Mouse (Mus musculus) adrenal gland, postnatal 25 days (tissue): ENCODE measurements around the gene Gm45713. TPM values are rescaled to one million over a fixed set of nuclear protein-coding genes. Genes with fewer than 3 reads are reported as not detected.

Experiments used
- DNase-seq: peaks from one replicate; pipeline ENCODE4 v3.0.0; 2021; ENCODE audit warnings: mixed read lengths
- total RNA-seq: library from RNA; stranded (reverse); gene quantifications from 2 replicates; pipeline ENCODE4 v1.2.3, GENCODE M21; 2021

The Gm45713 gene
- total RNA-seq, 1 experiment from 2014 or later, result not detected

DNA sequence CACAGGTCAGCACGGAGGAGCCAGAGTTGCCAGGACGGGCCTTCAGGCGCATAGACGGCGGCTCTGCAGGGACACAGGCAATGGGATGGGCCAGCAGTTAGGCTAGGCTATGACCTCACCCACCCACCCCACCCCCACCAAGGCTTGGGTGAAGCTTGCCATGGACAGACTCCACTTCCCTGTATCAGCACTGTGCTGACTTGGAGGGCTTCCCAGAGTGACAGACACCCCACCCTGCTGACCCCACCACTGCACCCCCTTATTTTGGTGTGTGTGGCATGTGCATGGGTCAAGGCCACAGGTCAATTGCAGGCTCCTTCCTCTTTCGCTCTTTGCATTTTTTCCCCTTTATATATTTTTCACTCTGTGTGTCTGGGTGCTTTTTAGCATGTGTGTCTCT lies 40.7 kb downstream of the Gm45713 start:
- DNase-seq, result no peak

DNA sequence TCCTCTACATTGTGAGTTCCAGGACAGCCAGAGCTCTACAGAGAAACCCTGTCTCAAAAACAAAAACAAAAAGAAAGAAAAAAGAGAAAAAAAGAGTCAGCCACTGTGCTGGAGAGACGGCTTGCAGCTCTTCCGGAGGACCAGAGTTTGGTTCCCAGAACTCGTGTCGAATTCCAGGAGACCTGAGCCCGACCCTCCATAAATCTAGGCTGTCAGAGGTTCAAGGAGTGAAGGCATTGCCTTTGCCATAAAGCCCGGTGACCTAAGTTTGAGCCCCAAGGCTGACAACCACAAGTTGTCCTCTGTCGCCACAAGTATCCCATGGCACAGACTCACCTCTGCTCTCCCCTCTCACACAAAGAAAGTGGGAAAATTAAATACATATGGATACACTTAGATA lies 41.9 kb downstream of the Gm45713 start:
- no peak for DNase-seq

DNA sequence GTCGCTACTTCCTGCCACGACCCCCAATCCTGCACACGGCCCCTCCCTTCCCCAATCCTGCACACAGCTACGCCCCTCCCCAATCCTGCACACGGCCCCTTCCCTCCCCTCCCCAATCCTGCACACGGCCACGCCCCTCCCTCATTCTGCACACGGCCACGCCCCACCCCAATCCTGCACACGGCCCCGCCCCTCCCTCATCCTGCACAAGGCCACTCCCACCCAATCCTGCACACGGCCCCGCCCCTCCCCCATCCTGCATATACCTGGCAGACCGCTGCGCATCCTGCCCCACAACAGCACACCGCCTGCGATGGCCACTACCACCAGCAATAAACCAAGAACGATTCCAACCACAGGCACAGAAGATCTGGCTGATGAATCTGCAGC lies 42.5 kb downstream of the Gm45713 start:
- no peak for DNase-seq

DNA sequence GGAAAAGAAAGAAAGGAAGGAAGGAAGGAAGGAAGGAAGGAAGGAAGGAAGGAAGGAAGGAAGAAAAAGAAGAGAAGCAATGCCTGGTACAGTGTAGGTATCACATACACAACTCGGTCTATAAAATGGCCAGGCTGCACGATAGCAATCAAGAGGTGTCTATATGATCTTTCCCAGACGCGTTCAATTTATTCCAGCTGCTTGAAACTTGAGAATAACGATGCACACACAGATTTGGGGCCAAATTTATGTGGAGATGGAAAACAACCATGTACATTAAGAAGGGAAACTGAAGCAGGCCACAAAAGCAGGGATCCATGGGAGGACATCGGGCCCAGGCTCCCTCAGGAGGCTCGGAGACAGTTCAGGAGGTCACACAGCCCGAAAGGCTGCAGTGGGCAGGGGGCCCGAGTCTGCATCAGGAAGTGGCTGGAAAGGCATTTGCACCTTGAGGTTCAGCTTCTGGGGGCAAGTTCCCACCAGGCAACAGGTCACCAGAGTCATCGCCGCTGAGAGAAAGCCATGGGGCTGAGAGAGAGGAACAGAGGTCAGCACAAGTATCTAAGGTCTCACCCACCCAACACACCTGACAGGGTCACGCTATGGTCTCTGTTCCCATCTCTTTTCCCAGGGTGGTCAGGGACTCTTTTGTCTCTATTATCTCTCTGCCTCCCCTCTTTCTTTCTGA lies 43.1 kb downstream of the Gm45713 start:
- no peak for DNase-seq

DNA sequence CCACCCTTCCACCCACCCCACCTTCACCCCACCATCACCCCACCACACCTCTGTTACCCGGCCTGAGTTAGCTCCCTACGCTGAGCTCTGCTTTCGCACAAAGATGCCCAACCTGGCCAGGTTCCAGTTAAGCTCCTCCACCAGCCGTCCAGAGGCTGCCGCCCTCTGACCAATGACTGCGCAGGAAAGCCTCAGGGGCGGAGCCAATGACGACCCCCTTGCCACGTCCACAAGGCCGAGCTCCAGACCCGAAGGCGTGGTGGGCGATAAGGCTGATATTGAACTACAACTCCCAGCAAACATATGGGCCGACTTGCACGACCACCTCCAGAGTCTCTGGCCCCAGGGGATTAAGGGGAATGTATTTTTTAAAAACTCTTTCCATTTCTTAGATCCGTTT lies 44.0 kb downstream of the Gm45713 start, which contains the start of gene Rcn3:
Gene Rcn3 (minus strand): TSS at position 174 of the 400 bp plus-strand sequence.
- peak; percentile 76 for DNase-seq

DNA sequence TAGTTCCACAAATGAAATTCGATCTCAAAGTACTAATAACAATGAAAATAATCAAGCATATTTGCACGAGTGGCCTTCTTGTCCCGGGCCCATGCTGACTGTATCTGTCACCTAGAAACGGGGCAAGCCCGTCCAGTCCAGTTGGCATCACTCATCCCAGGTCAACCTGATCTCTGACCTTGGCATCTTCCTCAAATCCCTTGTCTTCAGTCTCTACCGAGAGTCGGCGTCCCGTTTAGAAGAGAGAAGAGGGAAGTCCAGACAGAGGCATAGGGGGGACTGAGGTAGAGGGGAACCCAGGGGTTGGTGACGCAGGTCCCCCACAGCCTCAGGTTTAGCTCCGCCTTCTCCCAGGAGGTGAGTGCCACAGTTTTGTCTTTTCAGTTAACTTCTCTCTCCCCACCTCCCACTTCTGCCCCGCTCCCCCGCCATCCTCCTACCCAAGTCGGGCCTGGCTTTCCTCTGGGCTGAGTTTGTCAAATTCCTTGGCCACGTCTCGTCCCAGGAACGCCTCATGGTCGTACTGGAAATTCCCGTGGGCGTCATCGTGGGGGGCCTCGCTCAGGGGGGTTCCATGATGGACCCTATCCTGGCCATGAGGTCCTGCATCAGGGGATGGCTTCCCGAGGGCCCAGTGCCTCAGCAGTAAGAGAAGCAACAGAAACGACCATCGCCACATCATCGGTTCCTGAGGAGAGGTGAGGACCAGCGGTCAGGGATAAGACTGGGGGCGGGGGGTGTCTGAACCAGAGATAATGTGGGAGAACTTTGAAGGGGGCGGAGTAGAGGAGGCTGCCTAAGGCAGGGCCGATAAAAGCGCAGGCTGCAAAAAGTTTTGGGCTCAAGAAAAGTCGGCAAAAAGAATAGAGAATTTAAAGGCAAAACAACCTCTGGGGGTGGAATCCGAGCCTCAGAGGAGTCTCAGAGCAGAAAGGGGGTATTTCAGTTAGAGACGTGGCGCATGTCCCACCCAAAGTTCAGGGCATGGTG lies 44.7 kb downstream of the Gm45713 start:
- DNase-seq, result no peak

DNA sequence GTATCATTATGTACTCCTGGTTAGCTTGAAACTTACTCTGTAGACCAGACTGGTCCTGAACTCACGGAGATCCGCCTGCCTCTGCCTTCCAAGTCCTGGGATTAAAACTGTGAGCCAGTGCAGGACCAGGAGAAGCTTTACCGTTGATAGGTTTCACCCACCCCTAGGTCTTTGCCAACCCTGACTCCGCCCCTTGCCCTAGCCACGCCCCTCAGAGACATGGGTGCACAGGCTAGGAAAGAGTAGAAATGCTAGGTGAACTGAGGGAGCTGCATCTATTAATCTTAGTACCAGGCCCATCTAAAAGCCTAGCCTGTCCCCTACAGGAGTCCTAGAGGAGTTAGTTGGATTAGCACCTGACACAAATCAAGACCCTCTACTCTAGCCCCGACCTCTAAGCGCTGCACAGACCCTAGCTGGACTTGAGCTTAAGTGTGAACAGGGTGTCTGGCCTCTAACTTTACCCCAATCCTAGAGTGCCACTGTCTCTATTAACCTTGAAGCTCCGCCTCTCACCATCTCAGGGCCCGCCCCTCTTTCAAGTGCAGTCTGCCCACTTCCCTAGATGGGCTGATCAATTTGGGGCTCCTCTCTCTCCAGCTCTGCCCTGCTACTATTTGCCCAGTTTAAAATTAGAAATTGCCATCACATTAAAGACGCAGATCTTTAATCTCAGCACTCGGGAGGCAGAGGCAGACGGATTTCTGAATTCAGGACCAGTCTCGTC lies 45.6 kb downstream of the Gm45713 start:
- DNase-seq, result no peak

DNA sequence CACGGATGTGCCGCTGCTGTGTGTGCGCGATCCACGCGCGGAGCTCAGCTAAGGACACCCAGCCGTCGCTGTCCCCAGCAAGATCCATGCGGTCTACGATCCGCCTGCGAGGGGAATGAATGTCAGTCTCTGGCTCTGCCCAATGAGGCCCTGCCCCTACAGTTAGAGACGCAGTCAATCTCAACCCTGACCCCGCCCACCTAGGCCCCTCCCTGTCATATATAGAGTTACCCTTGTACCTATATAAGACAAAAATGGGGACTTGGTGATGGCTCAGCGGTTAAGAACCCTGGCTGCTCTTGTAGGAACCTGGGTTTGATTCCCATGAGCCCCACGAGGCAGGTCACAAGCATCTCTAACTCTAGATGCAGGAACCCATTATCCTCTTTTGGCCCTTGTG lies 47.4 kb downstream of the Gm45713 start:
- no peak for DNase-seq

DNA sequence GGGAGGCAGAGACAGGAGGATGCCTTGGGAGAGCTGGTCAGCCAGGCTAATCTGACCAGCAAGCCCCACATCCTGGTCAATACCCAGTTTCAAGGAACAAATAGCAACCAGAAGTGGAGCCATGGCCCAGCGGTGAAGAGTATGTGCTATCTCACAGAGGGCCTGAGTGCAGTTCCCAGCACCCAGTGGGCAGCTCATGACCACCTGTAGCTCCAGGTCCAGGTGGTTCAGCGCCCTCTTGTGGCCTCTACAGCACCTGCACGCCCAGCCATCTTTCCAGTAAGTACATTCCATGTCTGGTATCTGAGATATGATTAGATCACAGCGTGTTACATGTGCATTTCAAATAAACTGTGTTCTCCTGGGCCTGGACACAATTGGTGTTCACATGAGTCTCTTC lies 49.9 kb downstream of the Gm45713 start:
- DNase-seq, result no peak

DNA sequence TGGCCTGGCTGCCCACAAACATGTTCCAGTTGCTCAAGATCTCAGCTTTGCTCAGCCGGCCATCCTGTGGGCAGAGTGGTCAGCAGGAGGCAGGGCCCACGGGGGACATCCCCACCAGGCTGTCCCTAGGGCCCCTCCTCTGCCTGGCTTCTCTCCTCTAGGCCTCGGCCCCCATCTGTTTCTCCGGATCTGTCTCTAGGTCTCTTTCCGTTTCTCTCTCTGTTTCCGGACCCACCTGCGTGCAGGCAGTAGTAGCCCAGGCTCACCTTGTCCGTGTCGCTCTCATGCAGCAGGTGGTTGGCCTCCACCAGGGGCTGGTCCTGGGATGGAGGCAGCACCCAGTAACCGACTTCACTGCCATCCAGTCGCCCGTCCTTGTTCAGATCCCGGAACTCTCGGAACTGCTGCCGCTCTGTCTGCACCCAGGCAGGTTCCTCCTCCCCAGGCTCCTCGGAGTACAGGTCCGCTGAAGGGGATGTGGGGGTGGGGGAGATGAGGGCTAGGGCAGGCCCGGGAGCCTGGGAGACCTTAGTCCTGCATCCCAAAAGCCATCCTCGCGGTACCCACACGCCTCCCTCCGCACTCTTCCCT lies 52.6 kb downstream of the Gm45713 start:
- DNase-seq, result no peak

DNA sequence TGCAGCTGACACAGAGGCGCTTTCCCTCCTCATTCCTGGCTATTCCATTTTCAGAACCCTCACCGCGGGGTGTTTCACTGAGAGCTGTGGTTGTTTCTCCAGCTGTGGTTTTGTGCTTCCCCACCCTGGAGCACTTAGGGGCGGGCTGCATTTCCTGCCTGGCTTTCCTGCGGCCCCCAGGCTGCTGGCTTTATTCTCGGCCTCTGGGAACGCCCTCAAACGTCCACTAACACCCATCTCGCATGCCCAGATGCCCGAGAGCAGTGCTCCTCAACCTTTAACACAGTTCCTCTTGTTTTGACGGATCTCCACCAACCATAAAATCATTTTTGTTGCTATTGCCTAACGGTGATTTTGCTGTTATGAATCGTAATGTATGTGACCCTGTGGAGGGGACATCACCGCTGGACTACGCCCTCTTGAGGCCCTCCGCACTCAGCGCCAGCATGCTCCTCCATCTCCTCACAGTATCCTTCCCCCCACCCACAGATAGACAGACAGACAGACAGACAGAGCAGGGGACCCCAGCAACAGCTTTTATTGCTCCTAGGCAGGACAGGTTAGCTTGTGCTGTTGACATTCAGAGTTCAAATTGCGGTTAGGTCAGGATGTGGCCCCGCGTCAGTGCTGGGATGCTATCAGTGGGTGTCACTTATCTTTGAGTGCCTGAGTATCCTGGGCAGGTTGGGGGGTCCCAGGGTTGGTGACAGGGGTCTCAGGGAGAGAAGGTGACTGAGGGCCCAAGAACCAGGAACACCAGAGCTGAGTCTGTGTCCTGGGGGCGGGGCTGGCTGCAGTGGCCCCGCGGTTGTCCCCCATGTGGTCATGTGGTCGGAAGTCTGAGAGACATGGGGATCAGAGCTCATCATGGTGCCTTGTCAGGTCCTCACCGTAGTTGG lies 53.4 kb downstream of the Gm45713 start:
- no peak for DNase-seq

DNA sequence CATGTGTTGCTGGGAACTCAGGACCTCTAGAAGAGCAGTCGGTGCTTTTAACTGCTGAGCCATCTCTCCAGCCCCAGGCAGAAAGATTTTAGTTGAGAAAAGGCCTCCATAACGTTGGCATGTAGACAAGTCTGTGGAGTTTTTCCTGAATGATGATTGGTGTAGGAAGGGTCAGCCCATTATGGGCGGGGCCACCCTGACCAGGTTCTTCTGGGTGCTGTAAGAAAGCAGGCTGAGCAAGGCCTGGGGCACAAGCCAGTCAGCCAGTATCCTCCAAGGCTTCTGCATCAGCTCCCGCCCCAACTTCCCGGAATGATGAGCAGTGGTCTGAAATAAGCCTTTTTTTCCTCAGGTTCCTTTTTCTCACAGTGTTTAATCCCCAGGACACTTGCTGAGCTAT lies 55.0 kb downstream of the Gm45713 start:
- no peak for DNase-seq

DNA sequence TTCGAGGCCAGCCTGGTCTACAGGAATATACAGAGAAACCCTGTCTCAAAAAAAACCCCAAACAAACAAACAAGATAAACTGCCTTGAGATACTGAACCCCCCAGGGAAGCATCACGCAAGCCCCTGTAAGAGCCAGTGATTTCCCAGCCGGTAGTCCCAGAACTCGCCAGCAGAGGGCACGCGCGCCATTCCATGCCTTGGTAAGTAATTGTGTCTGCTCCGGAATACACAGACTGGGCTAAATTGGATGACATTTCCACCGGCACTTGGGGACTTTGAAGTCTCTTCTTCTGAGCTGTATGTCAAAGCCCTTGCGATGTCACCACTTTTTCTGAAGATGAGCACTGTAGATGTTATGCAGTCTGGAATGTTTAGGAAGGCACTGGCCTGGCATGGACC lies 56.2 kb downstream of the Gm45713 start:
- peak; percentile 90 for DNase-seq

DNA sequence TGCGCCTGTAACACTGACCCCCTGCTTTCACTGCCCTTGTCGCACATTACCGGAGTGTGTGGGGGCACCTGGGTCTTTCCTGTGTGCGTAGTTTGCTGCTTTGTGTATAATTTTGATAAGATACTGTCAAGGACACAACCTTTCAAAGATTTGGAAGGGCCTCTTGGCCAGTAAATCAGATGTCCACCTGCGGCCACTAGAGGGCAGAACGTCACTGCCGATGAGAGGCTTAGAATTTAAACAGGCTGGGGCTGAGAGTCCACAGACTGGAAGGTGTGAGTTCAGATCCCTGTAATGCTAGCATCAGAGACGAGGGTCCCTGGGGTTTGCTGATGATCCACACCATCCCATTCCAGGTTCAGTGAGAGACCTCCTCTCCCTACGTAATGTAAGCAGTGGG lies 57.5 kb downstream of the Gm45713 start:
- peak; percentile 83 for DNase-seq

DNA sequence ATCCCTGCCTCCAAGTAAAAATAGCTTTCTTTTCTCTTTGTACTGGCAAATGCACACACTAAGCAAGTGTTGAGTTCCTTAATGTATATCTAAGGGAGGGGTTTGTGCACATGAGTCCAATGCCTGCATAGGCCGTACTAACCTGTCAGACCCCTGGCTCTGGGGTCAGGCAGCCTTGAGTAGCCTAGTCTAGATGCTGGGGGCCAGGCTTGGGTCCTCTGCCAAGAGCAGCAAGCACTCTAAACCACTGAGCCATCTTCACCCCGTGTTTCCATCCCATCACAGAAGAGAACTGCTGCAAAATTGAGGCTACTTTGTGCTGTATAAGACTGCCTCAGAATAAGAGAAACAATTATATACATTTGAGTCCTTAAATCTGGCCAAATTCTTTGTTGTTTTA lies 58.2 kb downstream of the Gm45713 start:
- no peak for DNase-seq

DNA sequence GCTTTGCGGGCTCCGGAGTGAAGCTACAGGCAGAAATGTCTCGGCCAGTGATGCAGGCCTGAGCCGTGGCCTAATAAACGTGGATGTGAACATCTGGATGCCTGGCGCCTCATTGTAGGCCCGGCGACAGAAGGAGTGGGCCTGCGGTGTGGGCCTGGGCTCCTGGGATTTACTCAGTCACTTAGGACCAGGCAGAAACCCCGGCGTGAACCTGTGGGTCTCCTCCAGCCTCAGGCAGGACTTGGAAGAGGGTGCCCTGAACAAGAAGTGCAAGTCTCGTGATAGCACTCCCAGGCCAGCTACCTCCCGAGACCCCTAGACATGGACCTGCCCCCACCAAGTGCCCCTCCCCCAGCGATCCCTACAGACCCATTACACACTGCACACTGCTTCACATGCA lies 58.7 kb downstream of the Gm45713 start:
- DNase-seq, result no peak

DNA sequence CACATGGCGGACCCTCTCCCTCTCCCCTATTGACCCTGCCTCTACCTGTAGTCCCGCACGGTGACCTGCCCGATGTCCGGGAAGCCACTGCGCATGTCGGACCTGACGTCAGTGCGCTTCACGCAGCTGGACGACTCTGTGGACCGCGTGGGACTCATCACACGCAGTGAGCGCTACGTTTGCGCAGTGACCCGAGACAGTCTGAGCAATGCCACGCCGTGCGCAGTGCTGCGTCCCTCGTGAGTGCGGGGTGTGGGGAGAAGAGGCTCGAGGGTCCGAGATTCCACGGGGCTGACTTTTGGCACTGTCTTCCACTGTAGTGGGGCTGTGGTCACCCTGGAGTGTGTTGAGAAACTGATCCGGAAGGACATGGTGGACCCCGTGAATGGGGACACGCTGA lies 59.5 kb downstream of the Gm45713 start:
- no peak for DNase-seq
